12 mouse cellular contexts compared by ENCODE assay signal in the genomic region with DNA sequence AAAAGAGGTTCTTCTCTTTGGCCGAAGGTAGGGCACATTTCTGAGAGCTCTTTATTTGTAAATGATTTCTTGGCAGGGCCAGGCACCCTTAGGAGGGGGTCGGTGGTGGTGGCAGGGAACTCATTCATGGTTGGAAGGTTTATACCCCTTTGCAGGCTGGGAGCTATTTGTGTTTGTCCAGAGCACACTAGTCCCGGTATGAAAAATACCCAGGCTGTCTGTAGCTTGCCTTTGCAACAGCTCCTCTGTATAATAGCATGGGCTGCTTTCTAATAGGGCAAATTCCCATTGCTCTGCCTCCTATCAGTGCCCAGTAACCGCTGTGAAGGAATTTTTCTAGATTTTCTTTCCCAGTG. TPM values are rescaled to one million over a fixed set of nuclear protein-coding genes. Genes with fewer than 3 reads are reported as not detected.
DNase-seq lines count a peak whose midpoint lies in the region; ATAC-seq and TF ChIP-seq lines count a peak whose summit lies in the region.
"Had no signal": no experiment of that assay in that cellular context is flagged by ENCODE, and none has a peak within 500 bp of the region (broad histone marks: within the 10 kb centered on the region; RNA-seq: fewer than 3 reads in every experiment).

No protein-coding gene starts in this region.

- no peak for DNase-seq in heart, postnatal 0 days (ENCODE audit: low spot score)
- DNase-seq in heart, postnatal 14 days: no peak
- no peak for DNase-seq in cerebellum, adult 9-10 months
- DNase-seq in left cerebral cortex, postnatal 10 days (ENCODE audit: extremely low spot score in 1 of 2, low spot score in 2 of 2): no peak
- no peak for DNase-seq in thymus, adult 2 months

- no peaks in the 10 kb centered on the region for H3K36me3 ChIP-seq in heart, postnatal 0 days (replicated peaks; ENCODE audit: control insufficient read depth, insufficient read depth, low read length)
- H3K36me3 ChIP-seq in embryonic facial prominence, embryonic 12.5 days: no peaks in the 10 kb centered on the region
- H3K36me3 ChIP-seq in hindbrain, embryonic 15.5 days: no peaks in the 10 kb centered on the region
- no peaks in the 10 kb centered on the region for H3K36me3 ChIP-seq in midbrain, embryonic 13.5 days
- no peaks in the 10 kb centered on the region for H3K36me3 ChIP-seq in thymus, adult 2 months (ENCODE audit: control insufficient read depth, insufficient read depth, low read length)
- H3K36me3 ChIP-seq: G1E had no signal

- intact Hi-C loops in heart, postnatal 14 days (cut with DNase I): no loop called here
- intact Hi-C loops in left cerebral cortex, postnatal 10 days (cut with DNase I): no loop called here

- H3K4me2 ChIP-seq in heart, postnatal 0 days (ENCODE audit: low read depth, low read length): peak overlapping the region; percentile 71; the same call in 1 of the 2 replicates
- peak overlapping the region; percentile 77 for H3K4me2 ChIP-seq in embryonic facial prominence, embryonic 12.5 days (replicated peaks)
- H3K4me2 ChIP-seq in hindbrain, embryonic 15.5 days: peak overlapping the region; percentile 89
- peak overlapping the region; percentile 82 for H3K4me2 ChIP-seq in midbrain, embryonic 13.5 days (replicated peaks)

- peak overlapping the region; percentile 50 for H3K4me3 ChIP-seq in heart, postnatal 0 days (ENCODE audit: low read depth, low read length)
- peak overlapping the region; percentile 41 for H3K4me3 ChIP-seq in embryonic facial prominence, embryonic 12.5 days
- peak overlapping the region; percentile 41 for H3K4me3 ChIP-seq in hindbrain, embryonic 15.5 days
- peak overlapping the region; percentile 49 for H3K4me3 ChIP-seq in midbrain, embryonic 13.5 days (replicated peaks)
- H3K4me3 ChIP-seq in thymus, adult 2 months (ENCODE audit: control insufficient read depth, insufficient read depth, low read length): no peak overlapping the region

- no peak overlapping the region for H3K9ac ChIP-seq in heart, postnatal 0 days (replicated peaks; ENCODE audit: low read depth, low read length)
- H3K9ac ChIP-seq in embryonic facial prominence, embryonic 12.5 days: peak overlapping the region; percentile 54; the same call in 1 of the 2 replicates
- H3K9ac ChIP-seq in hindbrain, embryonic 15.5 days: no peak overlapping the region
- H3K9ac ChIP-seq in midbrain, embryonic 13.5 days (replicated peaks): no peak overlapping the region

- no peak overlapping the region for H3K27ac ChIP-seq in heart, postnatal 0 days (ENCODE audit: low read depth)
- peak overlapping the region; percentile 90; the same call in 1 of the 2 replicates for H3K27ac ChIP-seq in embryonic facial prominence, embryonic 12.5 days
- no peak overlapping the region for H3K27ac ChIP-seq in hindbrain, embryonic 15.5 days (replicated peaks)
- H3K27ac ChIP-seq in midbrain, embryonic 13.5 days: no peak overlapping the region
- no peak overlapping the region for H3K27ac ChIP-seq in thymus, adult 2 months (ENCODE audit: control insufficient read depth, insufficient read depth, low read length)

- 0 out of 2 replicates have a peak, but pooled peaks cover under 1% of the 10 kb centered on the region for H3K9me3 ChIP-seq in heart, postnatal 0 days (replicated peaks; ENCODE audit: control insufficient read depth, low read length)
- H3K9me3 ChIP-seq in embryonic facial prominence, embryonic 12.5 days: no peaks in the 10 kb centered on the region; the same call in 1 of the 2 replicates
- no peaks in the 10 kb centered on the region for H3K9me3 ChIP-seq in hindbrain, embryonic 15.5 days
- H3K9me3 ChIP-seq in midbrain, embryonic 13.5 days: 0 out of 2 replicates have a peak, but pooled peaks cover 2% of the 10 kb centered on the region
- H3K9me3 ChIP-seq: G1E had no signal

- TF ChIP-seq EP300 in heart, postnatal 0 days (IDR thresholded peaks at IDR 0.05; ENCODE audit: low read depth): no peak

- no peak for ATAC-seq in heart, postnatal 0 days (ENCODE audit: insufficient read depth, low read depth)
- no peak for ATAC-seq in embryonic facial prominence, embryonic 12.5 days (ENCODE audit: insufficient number of reproducible peaks, insufficient read depth, low FRiP score, low TSS enrichment)
- ATAC-seq in hindbrain, embryonic 15.5 days (ENCODE audit: low FRiP score, low read depth): no peak
- peak; percentile 20; the same call in 1 of the 2 replicates for ATAC-seq in midbrain, embryonic 13.5 days

- H3K27me3 ChIP-seq in heart, postnatal 0 days (ENCODE audit: control insufficient read depth, insufficient read depth, low read length): peaks cover 69% of the 10 kb centered on the region
- peaks cover 35% of the 10 kb centered on the region for H3K27me3 ChIP-seq in embryonic facial prominence, embryonic 12.5 days
- peaks cover 70% of the 10 kb centered on the region for H3K27me3 ChIP-seq in hindbrain, embryonic 15.5 days
- peaks cover 81% of the 10 kb centered on the region for H3K27me3 ChIP-seq in midbrain, embryonic 13.5 days
- H3K27me3 ChIP-seq in thymus, adult 2 months (ENCODE audit: control insufficient read depth, insufficient read depth, low read length): peaks cover 7% of the 10 kb centered on the region

- no peak for TF ChIP-seq CTCF in heart, postnatal 0 days (IDR thresholded peaks at IDR 0.05; ENCODE audit: low read depth)
- TF ChIP-seq CTCF in thymus, adult 2 months (IDR thresholded peaks at IDR 0.05; ENCODE audit: borderline replicate concordance, control insufficient read depth, extremely low read depth, insufficient read depth, low read length, poor library complexity): no peak

- 0 out of 2 replicates have a peak, but pooled peaks cover 4% of the 10 kb centered on the region for H3K4me1 ChIP-seq in heart, postnatal 0 days (ENCODE audit: control insufficient read depth, insufficient read depth)
- H3K4me1 ChIP-seq in embryonic facial prominence, embryonic 12.5 days: peaks cover 40% of the 10 kb centered on the region
- H3K4me1 ChIP-seq in hindbrain, embryonic 15.5 days (replicated peaks): peaks cover 16% of the 10 kb centered on the region
- H3K4me1 ChIP-seq in midbrain, embryonic 13.5 days (replicated peaks): peaks cover 14% of the 10 kb centered on the region
- H3K4me1 ChIP-seq in thymus, adult 2 months (replicated peaks; ENCODE audit: control insufficient read depth, insufficient read depth, low read length): no peaks in the 10 kb centered on the region

- no peak for TF ChIP-seq POLR2A in thymus, adult 2 months (IDR thresholded peaks at IDR 0.05; ENCODE audit: control insufficient read depth, extremely low read depth, insufficient read depth, low read length, poor library complexity)

- WGBS in heart, postnatal 0 days: 17% methylated on average over 4 of the region's 4 CpGs
- 1% methylated on average over 4 of the region's 4 CpGs for WGBS in embryonic facial prominence, embryonic 12.5 days
- WGBS in hindbrain, embryonic 15.5 days: 5% methylated on average over 4 of the region's 4 CpGs
- 3% methylated on average over 4 of the region's 4 CpGs for WGBS in midbrain, embryonic 13.5 days
- 10% methylated on average over 4 of the region's 4 CpGs for WGBS in thymus, adult 2 months

RNA-seq across cellular contexts. Expression of gene Foxd1, which starts 37.6 kb away (rescaled TPM):
- not detected in 2 replicates for total RNA-seq in heart, postnatal 0 days (2014; rRNA removed; ENCODE audit: low replicate concordance)
- not detected in 2 replicates for polyA plus RNA-seq in heart, postnatal 0 days (2015; fragmentation: Nextera tagmentation; extraction: Ambion mirVana)
- total RNA-seq in heart, postnatal 14 days (2021): under 1 TPM in 1 of 2 experiments, not detected in 1; 0.07 TPM
- polyA plus RNA-seq in embryonic facial prominence, embryonic 12.5 days (2016; fragmentation: Nextera tagmentation; extraction: Ambion mirVana): 9.5 and 9.9 TPM in 2 replicates
- polyA plus RNA-seq in hindbrain, embryonic 15.5 days (2015; fragmentation: Nextera tagmentation; extraction: Ambion mirVana): 1.1 and 1.2 TPM in 2 replicates
- 0.80 and 0.86 TPM in 2 replicates for polyA plus RNA-seq in midbrain, embryonic 13.5 days (2015; fragmentation: Nextera tagmentation; extraction: Ambion mirVana)
- 1 to 10 TPM; 1.1 to 1.6 TPM for total RNA-seq in left cerebral cortex, postnatal 10 days (2021)
- 0.03 TPM in 2 replicates for polyA plus RNA-seq in thymus, adult 2 months (2012; rRNA removed)
- total RNA-seq: hematopoietic stem cell, adult 5-6 weeks; megakaryocyte, adult 5-6 weeks had no signal
- polyA plus RNA-seq: G1E; spleen, adult 2 months had no signal
